Mouse (Mus musculus): ENCODE measurements around the gene Tnfaip8l3.
A peak's percentile ranks its signal among the peaks of the same experiment; 100 is the strongest.

The Tnfaip8l3 gene

DNA sequence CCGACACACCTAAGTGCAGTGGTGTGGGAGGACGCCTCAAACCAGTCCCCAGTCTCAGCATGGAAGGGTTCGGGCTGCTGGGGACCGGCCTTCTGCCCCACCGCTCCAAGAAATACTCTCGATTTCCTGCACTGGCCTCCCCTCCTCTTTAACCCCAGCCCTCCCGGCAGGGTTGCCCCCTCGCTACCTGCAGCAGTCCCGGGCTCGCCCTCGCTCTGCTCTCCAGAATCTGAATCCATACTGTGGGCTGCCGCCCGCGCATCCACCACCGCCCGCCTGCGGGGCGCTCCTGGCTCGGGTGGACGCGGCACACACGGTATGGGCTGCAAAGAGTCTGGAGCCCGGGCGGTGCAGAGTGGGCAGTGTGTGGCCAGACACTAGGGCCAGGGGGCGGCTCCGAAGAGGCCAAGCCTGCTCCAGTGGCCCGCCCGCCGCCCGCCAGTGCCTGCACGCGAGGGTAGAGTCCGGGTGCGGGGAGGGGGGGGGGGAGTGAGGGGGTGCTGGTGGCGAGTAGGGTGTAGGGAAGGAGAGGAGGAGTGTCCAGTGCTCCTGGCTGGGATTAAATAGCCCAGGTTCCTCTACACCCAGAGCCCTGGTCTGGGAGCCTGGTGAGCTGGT, at the start of gene Tnfaip8l3:
Tnfaip8l3 (minus strand) TSS at position 357 of the 618 bp plus-strand sequence.
- ATAC-seq (ENCODE audit: insufficient number of reproducible peaks, low FRiP score, low TSS enrichment) = 0 out of 2 replicates have a peak, but pooled peaks have one; percentile 45

DNA sequence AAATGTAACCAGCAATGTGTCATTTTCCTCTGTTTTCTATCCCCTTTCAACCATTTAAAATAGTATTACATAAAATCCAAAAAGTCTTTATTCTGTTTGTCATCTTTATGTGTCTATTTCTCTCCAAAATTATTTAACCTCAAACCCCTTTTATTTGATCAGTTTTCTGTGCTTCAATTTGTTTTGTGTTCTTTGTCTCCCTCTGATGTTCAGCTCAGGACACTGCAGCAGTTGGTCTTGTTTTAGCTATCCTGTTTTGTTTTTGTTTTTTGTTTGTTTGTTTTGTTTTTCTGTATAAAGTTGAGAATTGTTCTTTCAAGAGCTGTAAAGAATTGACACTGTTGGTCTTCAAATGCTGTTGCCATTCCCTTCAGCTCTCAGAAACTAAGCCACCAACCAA, 44.5 kb upstream of the Tnfaip8l3 start:
- ATAC-seq (ENCODE audit: insufficient number of reproducible peaks, low FRiP score, low TSS enrichment) = no peak

DNA sequence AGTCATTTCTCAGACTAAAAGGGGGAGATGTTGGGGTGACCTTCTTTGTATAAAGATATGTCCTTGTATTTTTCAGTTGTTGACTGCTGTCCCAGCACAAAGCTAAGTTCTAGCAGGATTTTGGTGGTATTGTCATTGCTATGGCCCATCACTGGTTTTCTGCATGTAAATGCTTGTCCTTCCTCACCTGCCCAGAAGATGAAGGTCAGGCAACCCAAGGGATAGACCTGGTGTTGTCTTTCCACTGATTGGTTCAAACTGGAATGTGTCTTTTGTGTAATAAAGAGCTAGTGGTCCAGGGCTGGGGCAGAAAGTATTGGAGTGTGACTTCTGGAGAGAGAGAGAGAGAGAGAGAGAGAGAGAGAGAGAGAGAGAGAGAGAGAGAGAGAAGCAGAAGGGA, 30.4 kb upstream of the Tnfaip8l3 start:
- no peak for ATAC-seq (ENCODE audit: insufficient number of reproducible peaks, low FRiP score, low TSS enrichment)

DNA sequence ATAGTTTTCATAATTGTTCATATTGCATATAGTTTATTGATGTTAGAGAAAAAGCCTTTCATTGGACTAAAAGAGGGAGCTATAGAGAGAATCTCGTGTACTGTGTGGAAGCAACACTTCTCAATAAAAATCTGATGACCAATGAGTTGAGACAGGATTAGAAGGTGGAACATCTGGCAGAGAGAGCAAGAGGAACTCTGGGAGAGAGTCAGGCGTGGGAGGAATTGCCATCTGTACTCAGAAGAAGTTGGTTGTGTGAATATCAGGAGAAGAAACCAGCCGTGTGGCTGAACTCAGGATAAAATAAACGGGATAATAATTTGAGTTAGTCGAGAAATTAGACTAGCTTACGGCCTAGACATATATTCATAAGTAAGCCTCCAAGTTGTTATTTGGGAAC, 28.9 kb upstream of the Tnfaip8l3 start:
- ATAC-seq (ENCODE audit: insufficient number of reproducible peaks, low FRiP score, low TSS enrichment) = no peak

DNA sequence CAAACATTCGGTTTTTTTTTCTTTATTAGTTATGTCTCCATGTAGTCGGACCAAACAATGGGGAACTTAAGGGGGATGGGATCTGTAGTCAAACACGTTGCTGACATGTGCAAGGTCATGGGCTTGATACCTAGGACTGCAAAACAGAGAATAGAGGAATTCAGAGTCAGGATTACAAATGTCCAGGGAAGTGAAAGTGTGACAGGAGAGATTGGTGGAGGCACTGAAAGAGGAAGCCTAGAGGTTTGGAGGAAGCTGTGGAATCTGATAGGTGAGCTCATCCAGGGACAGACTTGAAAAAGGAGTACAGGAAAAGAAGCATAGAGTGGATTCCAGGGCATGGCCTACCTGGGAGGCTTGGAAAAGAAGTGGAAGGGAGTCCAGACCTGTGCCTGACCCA, 16.1 kb upstream of the Tnfaip8l3 start:
- ATAC-seq (ENCODE audit: insufficient number of reproducible peaks, low FRiP score, low TSS enrichment) = no peak

DNA sequence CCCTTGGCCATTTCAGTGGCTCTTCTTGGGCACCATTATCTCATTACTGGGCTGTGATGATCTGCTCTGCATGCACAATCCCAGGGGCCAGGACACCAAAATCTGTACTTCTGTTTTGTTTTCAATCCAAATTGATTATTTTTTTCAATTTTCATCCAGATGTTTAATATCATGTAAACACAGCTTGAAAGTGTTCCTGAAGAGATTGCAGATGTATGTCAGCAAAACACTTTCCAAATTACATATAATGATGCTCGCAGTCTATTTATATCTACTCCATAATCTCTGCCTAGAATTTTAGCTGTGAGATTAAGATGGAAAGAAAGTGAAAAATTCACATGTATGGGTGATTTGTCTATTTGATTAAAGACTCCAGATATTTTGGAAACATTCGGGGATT, 9.6 kb upstream of the Tnfaip8l3 start:
- ATAC-seq (ENCODE audit: insufficient number of reproducible peaks, low FRiP score, low TSS enrichment) = no peak

DNA sequence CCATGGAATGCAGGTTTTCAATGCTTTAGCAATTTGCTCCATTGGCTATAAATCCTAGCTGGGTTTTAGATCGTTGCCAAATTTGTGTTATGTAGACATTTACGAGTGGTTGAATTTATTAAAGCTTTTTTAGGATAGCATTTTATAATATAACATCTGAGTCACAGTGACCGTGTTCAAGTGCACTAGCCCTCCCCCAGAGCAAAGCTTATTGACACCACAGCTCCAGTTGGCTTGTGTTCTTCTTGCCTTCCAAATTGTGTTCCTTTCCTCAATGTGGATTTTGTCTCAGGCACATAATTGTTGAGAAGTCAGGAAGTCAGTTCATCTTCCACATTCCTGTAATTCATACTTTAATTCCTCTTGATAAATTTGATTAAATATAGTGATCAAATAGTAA, 6.7 kb upstream of the Tnfaip8l3 start:
- no peak for ATAC-seq (ENCODE audit: insufficient number of reproducible peaks, low FRiP score, low TSS enrichment)

DNA sequence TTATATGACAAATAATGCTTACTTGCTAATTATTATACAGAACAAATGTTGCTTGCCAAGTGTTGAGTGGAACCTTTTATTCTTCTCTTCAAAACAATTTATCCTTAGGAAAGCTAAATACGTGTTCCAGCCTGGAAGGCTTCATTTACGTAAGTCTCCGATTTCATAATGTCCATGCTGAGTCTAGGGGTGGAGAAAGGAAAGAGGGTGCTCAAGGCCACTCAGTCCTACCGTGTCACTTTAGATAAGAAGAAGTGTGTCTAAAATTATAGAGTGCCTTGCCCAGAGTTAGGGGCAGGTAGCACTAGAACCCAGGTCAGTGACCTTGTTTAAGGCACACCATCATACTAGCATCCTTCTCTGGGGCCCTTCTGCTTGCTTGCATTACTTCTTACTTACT, 5.5 kb upstream of the Tnfaip8l3 start:
- ATAC-seq (ENCODE audit: insufficient number of reproducible peaks, low FRiP score, low TSS enrichment) = no peak

DNA sequence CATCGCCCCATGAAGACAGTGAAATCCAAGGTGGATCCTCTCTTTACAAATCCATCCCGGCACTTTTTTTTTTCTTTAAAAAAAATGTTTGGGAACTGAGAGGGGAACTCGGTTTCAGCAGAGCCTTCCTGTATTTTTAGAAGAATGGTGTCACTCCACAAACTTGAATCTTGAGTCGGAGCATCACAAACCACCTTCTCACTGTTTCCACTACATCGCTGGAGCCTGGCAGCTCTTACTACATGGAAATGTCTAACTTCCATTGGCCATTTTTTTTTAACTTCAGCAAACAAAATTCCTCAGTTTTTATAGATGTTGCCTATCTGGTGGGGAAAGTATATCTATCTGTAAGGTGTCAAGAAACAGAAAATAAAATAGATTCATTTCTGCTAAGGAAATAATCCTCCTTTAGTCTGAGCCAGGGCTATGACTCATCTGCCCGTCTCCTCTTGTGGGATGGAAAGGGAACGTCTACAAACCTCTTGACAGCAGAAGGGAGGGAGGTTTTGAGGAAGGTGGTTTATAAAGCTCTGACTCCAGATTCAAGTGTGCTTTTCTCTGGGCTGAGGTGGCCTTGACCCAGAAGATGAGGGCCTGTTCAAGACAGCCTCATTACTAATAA, 3.4 kb upstream of the Tnfaip8l3 start:
- no peak for ATAC-seq (ENCODE audit: insufficient number of reproducible peaks, low FRiP score, low TSS enrichment)

DNA sequence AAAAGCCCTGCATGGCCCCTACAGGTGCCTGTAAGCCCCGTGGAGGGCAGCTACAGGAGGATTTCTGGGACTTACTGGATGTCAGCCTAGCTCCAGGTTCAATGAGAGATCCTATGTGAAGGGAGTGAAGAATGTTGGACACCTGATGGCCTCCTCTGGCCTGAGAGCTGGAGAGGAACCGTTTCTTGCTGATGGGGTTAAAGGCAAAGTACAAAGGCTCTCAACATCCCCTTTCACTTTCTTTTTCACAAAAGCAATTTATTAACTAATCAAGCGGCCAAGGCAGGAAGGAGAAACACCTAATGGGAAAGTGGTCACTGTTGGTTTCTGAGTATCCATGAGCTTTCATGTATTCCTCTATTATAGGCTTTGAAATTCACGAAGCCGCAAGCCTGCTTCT, 1.0 kb upstream of the Tnfaip8l3 start:
- no peak for ATAC-seq (ENCODE audit: insufficient number of reproducible peaks, low FRiP score, low TSS enrichment)

DNA sequence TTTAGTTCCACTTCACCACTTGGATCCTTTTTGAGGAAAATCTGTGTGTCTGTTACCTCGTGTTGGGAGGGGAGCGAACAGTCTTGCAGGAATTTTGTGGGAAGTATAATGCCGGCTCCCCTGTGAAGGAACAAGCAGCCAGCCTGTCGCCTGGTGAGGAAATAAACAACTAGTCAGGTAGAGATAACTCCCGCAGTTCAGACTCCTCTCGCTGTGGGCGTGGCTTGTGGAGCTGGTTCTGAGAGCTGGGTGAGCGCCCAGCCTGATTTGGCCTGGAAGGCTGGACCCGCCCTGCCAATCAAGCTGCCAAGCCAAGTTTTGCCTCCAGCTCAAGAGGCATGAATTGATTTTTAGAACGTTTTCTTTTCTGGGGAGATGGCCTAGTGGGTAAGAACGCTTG, 589 bp upstream of the Tnfaip8l3 start:
- ATAC-seq (ENCODE audit: insufficient number of reproducible peaks, low FRiP score, low TSS enrichment) = peak; percentile 49; the same call in 1 of the 2 replicates

DNA sequence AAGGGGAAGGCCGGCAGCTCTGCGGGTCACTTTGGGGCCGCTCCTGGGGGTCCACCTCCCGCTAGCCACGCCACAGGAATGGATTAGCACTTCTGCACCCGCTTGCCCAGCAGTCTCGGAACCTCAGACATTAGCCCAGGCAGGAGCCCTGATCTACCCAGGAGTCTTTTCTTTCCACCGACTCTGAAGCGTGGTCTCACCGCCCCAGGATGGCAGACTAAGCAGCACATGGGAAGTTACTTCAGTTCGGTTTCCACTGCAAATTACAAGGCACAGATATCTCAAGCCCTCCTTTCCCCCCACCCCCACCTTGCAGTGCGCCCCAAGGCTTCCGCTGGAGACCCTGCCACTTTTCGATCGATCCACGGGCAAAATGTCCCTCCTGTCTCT, 551 bp downstream of the Tnfaip8l3 start:
- ATAC-seq (ENCODE audit: insufficient number of reproducible peaks, low FRiP score, low TSS enrichment) = no peak

DNA sequence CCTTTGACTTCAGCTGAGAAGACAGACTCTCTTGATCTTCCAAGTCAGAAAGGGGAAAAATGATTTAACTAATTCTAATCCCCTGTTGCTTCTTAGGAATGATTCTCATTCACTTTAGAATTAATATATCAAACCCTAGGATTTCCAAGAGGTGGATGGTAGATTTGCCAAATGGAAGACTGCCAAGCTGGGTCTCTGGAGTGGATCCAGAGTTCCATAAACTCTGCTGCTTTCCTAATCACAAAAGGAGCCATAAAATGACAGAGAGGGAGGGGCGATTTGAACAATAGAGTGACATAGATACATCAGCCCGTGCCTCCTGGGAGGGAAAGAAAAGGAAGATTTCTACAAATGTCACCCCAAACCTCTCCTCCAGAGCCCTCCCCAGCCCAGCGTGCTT, 3.4 kb downstream of the Tnfaip8l3 start:
- no peak for ATAC-seq (ENCODE audit: insufficient number of reproducible peaks, low FRiP score, low TSS enrichment)

DNA sequence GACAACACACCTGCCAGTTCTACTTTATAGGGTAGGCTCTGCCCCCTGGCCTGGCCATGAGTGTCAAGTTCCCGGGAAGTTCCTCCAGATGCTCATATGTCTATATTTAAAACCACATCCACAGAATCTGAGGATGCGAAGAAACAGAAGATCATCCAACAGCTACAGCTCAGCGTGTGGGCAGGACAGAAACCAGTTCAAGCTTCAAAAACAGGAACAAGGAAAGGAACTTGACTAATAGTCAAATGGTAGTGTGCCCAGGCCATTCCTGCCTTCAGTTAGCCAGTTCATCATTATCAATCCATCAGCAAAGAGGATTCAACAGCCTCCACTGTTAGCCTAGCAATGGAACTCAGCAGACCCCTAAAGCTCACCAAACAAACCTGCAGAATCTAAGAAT, 4.5 kb downstream of the Tnfaip8l3 start:
- no peak for ATAC-seq (ENCODE audit: insufficient number of reproducible peaks, low FRiP score, low TSS enrichment)

DNA sequence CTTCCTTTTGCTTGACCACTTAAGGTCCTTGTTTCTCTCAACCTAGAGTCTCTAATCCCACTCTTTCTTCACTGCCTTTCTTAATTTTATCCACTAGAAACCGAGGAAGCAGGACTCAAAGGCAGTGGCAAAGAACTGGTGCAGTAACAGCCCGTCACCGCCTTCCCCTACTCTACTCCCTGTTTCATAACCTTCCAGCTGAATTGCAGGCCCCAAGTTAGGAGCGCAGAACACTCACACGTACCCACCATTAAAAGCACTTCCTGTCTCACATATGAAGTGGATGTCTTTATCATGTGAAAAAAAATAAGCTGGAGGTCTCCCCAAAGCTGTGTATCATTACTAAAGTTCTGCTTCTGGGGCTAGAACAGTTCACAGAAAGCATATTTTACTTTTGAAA, 6.5 kb downstream of the Tnfaip8l3 start:
- no peak for ATAC-seq (ENCODE audit: insufficient number of reproducible peaks, low FRiP score, low TSS enrichment)

DNA sequence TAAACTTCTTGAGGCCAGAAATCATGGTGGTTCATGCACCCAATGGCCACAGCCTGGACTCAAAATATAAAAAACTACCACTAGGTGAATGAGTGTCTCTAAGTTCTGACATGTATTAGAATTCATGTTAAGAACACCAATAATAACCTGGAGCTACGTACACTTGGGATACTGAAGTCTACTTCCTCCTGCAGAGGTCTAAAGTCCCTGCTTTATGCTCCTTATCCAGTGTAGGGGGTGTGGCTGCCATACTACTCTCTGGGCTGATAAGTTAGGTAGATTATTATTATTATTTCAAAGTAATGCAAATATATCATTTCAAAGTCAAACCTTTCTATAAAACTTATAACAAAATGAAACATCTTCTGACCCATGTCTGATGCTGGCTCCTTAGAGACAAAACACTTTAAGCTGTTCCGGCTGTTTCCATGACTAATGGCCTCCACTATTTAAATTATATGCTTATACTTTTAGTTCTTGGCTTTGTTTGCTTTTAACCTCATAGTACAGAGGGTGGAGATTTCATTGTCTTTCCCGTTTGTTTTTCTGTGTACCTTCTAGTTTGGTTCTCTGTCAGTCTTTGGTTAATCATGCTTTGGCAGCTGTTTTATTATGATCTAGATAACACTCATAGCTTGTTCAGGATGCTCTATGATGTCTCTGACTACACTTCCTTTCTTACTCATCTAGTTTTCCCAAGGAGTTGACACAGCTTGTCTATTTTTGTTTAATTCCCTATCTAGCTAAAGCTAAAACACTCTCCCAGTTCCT, 16.7 kb downstream of the Tnfaip8l3 start:
- ATAC-seq (ENCODE audit: insufficient number of reproducible peaks, low FRiP score, low TSS enrichment) = no peak

DNA sequence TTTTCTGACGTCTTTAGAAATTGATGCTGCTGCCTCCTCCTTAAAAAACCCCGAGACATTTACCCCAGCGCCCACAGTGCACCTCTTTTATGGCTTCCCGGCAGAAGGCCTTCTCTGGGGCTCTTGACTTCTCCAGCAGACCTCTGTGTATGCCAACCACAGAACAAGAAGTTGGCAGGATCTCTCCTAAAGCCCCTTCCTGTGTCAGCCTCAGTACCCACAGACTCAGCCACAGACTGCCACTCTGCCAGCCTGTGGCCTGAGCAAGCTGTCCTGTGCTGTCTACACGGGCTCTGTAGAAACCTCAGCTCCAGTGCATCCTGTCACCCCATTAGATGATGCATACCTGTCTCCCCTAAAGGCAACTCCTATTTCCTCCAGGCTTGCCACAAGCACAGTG, 19.2 kb downstream of the Tnfaip8l3 start:
- ATAC-seq (ENCODE audit: insufficient number of reproducible peaks, low FRiP score, low TSS enrichment) = no peak

DNA sequence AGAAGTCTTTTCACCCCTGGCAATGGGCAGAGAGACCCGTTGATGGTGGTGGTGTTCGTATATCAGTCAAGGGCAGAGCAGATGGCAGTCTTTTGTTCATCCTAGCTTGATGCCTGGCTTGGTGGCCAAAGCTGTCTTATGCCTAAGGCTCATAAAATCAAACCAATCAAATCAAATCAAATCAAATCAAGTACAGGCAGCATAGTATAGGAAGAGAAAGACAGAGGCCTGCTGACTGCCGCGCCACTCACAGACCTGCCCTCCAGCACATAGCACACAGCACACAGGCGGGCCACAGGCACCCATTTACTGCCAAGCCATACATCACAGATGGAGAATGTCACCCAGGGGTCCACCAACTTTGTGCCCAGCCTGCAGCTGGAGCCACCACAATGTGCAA, 25.1 kb downstream of the Tnfaip8l3 start:
- ATAC-seq (ENCODE audit: insufficient number of reproducible peaks, low FRiP score, low TSS enrichment) = no peak

DNA sequence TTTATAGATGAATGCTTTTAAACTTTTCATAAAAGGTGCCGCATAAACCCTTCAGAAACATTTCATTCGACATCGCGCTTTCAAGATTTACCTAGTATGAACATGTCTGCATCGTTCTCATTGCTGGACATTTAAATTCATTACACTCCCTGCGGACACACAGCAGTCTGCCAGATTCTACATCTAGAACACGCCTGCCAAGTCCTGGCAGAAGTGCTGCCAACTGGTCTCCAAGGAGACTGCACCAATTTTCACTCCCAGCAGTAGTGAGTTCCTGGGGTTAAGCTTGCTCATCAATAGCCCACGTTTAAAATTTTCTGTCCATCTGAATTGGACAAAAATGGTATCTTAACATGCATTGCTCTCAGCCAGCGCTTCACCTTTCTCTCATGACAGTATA, 30.5 kb downstream of the Tnfaip8l3 start:
- no peak for ATAC-seq (ENCODE audit: insufficient number of reproducible peaks, low FRiP score, low TSS enrichment)

DNA sequence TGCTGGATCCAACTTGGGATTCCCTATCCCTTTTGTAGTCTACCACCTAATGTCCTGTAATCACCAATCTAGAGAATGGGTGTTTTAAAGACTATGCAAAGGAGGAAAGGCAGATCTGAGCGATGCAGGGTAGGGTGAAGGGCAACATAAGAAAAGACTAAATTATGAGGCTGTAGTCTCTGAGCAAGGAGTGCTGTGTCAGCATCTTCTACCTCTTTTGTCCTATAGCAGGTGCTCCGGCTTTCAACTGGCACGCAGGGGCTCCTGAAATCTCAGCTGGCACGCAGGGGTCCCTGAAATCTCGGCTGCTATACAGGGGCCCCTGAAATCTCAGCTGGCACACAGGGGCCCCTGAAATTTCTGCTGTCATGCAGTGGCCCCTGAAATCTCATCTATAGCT, 33.5 kb downstream of the Tnfaip8l3 start:
- ATAC-seq (ENCODE audit: insufficient number of reproducible peaks, low FRiP score, low TSS enrichment) = no peak

DNA sequence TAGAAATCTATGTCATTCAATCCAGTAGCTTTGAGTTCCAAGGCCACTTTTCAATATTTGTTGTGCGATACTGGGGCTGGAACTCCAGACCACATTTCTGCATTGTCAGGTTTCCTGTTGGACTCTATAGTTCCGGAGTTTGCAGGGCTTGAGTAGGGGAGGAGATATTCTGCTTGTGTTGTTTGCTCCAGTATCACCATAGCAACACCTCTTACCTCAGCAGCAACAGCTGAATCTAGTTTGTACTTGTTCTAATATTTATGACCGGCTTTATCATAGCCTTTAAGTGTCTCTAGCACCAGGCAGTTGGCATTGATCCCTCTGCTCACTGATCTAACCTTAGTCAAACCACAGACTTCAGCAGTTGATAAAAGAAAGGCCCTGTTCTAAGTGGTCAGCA, 45.4 kb downstream of the Tnfaip8l3 start:
- no peak for ATAC-seq (ENCODE audit: insufficient number of reproducible peaks, low FRiP score, low TSS enrichment)

DNA sequence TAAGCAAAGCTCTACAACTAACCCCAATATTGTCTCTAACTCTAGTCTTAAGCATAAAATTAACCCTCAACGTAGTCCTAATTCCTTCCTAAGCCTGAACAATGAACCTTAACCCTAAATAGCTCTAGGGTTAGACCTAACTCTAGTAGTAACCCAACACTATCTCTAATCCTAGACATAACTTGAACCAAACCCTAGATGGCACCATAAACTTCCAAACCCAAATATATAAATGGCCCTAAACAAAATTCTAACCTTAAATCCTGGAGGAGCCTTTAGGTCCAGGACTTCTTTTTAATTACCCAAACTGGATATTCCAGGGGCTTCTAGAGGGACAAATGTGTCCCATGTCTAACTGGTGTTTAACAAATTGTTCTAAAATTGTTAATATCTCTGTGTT, 73.7 kb downstream of the Tnfaip8l3 start:
- ATAC-seq (ENCODE audit: insufficient number of reproducible peaks, low FRiP score, low TSS enrichment) = no peak
